Mouse (Mus musculus): ENCODE results near the gene Mef2a.

DNA sequence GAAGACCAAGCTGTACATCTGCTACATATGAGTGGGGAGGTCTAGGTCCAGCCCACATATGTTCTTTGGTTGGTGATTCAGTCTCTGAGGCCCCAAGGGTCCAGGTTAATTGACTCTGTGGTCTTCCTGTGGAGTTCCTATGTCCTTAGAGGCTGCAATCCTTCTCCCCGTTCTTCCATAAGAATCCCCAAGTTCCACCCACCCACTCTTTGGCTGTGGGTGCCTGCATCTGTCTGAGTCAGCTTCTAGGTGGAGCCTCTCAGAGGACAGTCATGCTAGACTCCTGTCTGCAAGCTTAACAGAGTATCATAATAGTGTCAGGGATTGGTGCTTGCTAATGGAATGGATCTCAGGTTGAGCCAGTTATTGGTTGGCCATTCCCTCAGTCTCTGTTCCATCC lies 159.1 kb downstream of the Mef2a start:
- TF ChIP-seq POLR2A (IDR thresholded peaks at IDR 0.05; ENCODE audit: borderline replicate concordance, insufficient read depth, low read length) (no peak), CTCF (IDR thresholded peaks at IDR 0.05; ENCODE audit: borderline replicate concordance, insufficient read depth, low read depth, low read length) (no peak)
